Comparison of ENCODE assay signal across 9 mouse cellular contexts in the genomic region with DNA sequence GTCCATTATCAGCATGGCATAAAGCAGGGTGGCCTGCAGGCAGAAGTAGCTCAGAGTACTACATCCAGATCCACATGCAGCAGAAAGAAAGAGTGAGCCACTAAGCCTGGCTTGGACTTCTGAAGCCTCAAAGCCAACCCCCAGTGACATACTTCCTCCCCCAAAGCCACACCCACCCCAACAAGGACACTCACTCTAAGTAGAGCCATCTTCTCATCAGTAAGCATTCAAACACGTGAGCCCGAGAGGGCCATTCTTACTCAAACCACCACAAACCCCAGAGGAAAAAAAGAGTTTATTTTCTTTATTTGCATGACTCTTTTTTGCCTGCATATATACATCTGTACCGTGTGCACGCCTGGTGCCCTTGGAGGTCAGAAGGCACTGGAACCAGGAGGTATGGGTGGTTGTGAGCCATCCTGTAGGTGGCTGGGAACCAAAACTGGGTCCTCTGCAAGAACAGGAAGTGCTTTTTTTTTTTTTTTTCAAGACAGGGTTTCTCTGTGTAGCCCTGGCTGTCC. TPM values are rescaled to one million over a fixed set of nuclear protein-coding genes. Genes with fewer than 3 reads are reported as not detected.
DNase-seq lines count a peak whose midpoint lies in the region; ATAC-seq and TF ChIP-seq lines count a peak whose summit lies in the region.
"Had no signal": no experiment of that assay in that cellular context is flagged by ENCODE, and none has a peak within 500 bp of the region (broad histone marks: within the 10 kb centered on the region; RNA-seq: fewer than 3 reads in every experiment).

No protein-coding gene starts in this region.

- peak overlapping the region; percentile 63; the same call in 1 of the 2 replicates for H3K27ac ChIP-seq in lung, embryonic 14.5 days (ENCODE audit: low read depth)
- H3K27ac ChIP-seq in bone marrow macrophage, adult 2 months (ENCODE audit: insufficient read depth, low read depth, low read length) = peak overlapping the region; percentile 86
- peak overlapping the region; percentile 98 for H3K27ac ChIP-seq in liver, embryonic 13.5 days
- peak overlapping the region; percentile 77 for H3K27ac ChIP-seq in small intestine, adult 2 months (ENCODE audit: insufficient read depth, low read depth, low read length)

- DNase-seq in lung, embryonic 14.5 days = peak; percentile 39
- DNase-seq in lung, postnatal 25 days (ENCODE audit: low spot score) = no peak
- no peak for DNase-seq in liver, embryonic 13.5 days
- DNase-seq in ovary, postnatal 10 days (ENCODE audit: low spot score) = no peak
- no peak for DNase-seq in layer of hippocampus, postnatal 10 days (ENCODE audit: low spot score in 2 of 2)

- H3K9me3 ChIP-seq in lung, embryonic 14.5 days (ENCODE audit: low read depth, low read length) = no peaks in the 10 kb centered on the region
- H3K9me3 ChIP-seq in liver, embryonic 13.5 days (replicated peaks) = no peaks in the 10 kb centered on the region

- no peaks in the 10 kb centered on the region for H3K36me3 ChIP-seq in lung, embryonic 14.5 days (ENCODE audit: insufficient read depth)
- H3K36me3 ChIP-seq in liver, embryonic 13.5 days = 0 out of 2 replicates have a peak, but pooled peaks cover 6% of the 10 kb centered on the region
- H3K36me3 ChIP-seq in small intestine, adult 2 months (ENCODE audit: control insufficient read depth, insufficient read depth, low read length) = no peaks in the 10 kb centered on the region

- no peak for TF ChIP-seq CTCF in lung, embryonic 14.5 days (IDR thresholded peaks at IDR 0.05; ENCODE audit: low read depth)
- no peak for TF ChIP-seq CTCF in bone marrow macrophage, adult 2 months (IDR thresholded peaks at IDR 0.05; ENCODE audit: low read depth, low read length)
- no peak for TF ChIP-seq CTCF in small intestine, adult 2 months (IDR thresholded peaks at IDR 0.05; ENCODE audit: extremely low read depth, insufficient read length, insufficient replicate concordance, low read depth, low read length)

- H3K4me3 ChIP-seq in lung, embryonic 14.5 days (ENCODE audit: low read depth, low read length) = peak overlapping the region; percentile 90
- peak overlapping the region; percentile 93 for H3K4me3 ChIP-seq in bone marrow macrophage, adult 2 months (ENCODE audit: insufficient read depth, low read length)
- peak overlapping the region; percentile 89 for H3K4me3 ChIP-seq in liver, embryonic 13.5 days (replicated peaks)
- H3K4me3 ChIP-seq in small intestine, adult 2 months (ENCODE audit: low read depth, low read length) = peak overlapping the region; percentile 94

- no peaks in the 10 kb centered on the region for H3K27me3 ChIP-seq in lung, embryonic 14.5 days (ENCODE audit: insufficient read depth, low read length)
- H3K27me3 ChIP-seq in liver, embryonic 13.5 days = no peaks in the 10 kb centered on the region
- H3K27me3 ChIP-seq in small intestine, adult 2 months (ENCODE audit: control insufficient read depth, insufficient read depth, low read length) = no peaks in the 10 kb centered on the region

- peak overlapping the region; percentile 69 for H3K4me2 ChIP-seq in lung, embryonic 14.5 days
- H3K4me2 ChIP-seq in liver, embryonic 13.5 days = peak overlapping the region; percentile 79

- 23% methylated on average over 4 of the region's 4 CpGs for WGBS in lung, embryonic 14.5 days
- WGBS in liver, embryonic 13.5 days (ENCODE audit: insufficient replicate concordance) = 27% methylated on average over 4 of the region's 4 CpGs
- WGBS in small intestine, adult 2 months = 21% methylated on average over 4 of the region's 4 CpGs

- H3K4me1 ChIP-seq in lung, embryonic 14.5 days (ENCODE audit: insufficient read depth) = peaks cover 16% of the 10 kb centered on the region
- peaks cover 23% of the 10 kb centered on the region for H3K4me1 ChIP-seq in bone marrow macrophage, adult 2 months (ENCODE audit: control insufficient read depth, insufficient read depth, low read length)
- H3K4me1 ChIP-seq in liver, embryonic 13.5 days (replicated peaks) = peaks cover 51% of the 10 kb centered on the region
- peaks cover 12% of the 10 kb centered on the region; the same call in 1 of the 2 replicates for H3K4me1 ChIP-seq in small intestine, adult 2 months (ENCODE audit: control insufficient read depth, insufficient read depth, insufficient read length, low read length)

- ATAC-seq in lung, embryonic 14.5 days (ENCODE audit: insufficient read depth) = peak; percentile 42
- ATAC-seq in hematopoietic stem cell, adult 5-6 weeks (replicated peaks in 1 of 2; ENCODE audit: insufficient read depth in 1 of 2, low FRiP score in 2 of 2, low TSS enrichment in 1 of 2, low read depth in 1 of 2, poor library complexity in 2 of 2, severe bottlenecking in 2 of 2) = peak; percentile 33 to 36; a peak in 2 of 4 replicates
- peak; percentile 11 for ATAC-seq in liver, embryonic 13.5 days (ENCODE audit: low read depth)

- H3K9ac ChIP-seq in lung, embryonic 14.5 days = peak overlapping the region; percentile 89
- H3K9ac ChIP-seq in liver, embryonic 13.5 days = peak overlapping the region; percentile 96

- TF ChIP-seq POLR2A in bone marrow macrophage, adult 2 months (IDR thresholded peaks at IDR 0.05; ENCODE audit: borderline replicate concordance, low read depth, low read length) = no peak
- TF ChIP-seq POLR2A in small intestine, adult 2 months (IDR thresholded peaks at IDR 0.05; ENCODE audit: low read depth, low read length) = no peak

RNA-seq across cellular contexts. Expression of a gene that starts 0.5 kb away (rescaled TPM):
- 105 and 108 TPM in 2 replicates for polyA plus RNA-seq in lung, embryonic 14.5 days (2014; fragmentation: Nextera tagmentation; extraction: Ambion mirVana)
- polyA plus RNA-seq in bone marrow macrophage, adult 2 months (2012; ENCODE audit: insufficient read depth, insufficient read length, missing spikeins) = 173 and 209 TPM in 2 replicates
- 148 and 203 TPM in 2 replicates for total RNA-seq in hematopoietic stem cell, adult 5-6 weeks (2017)
- 288 and 359 TPM in 2 replicates for polyA plus RNA-seq in liver, embryonic 13.5 days (2015; fragmentation: Nextera tagmentation; extraction: Ambion mirVana)
- 22.8 and 52.9 TPM in 2 replicates for polyA plus RNA-seq in small intestine, adult 2 months (2012; rRNA removed)
- total RNA-seq in layer of hippocampus, postnatal 10 days (2021) = 100 to 1,000 TPM; 129 to 134 TPM

RNA-seq across cellular contexts. Expression of a gene that starts 17.4 kb away (rescaled TPM):
- not detected in 2 replicates for polyA plus RNA-seq in lung, embryonic 14.5 days (2014; fragmentation: Nextera tagmentation; extraction: Ambion mirVana)
- polyA plus RNA-seq in bone marrow macrophage, adult 2 months (2012; ENCODE audit: insufficient read depth, insufficient read length, missing spikeins) = not detected in 2 replicates
- total RNA-seq in hematopoietic stem cell, adult 5-6 weeks (2017) = not detected in 2 replicates
- 0.33 and 0.45 TPM in 2 replicates for polyA plus RNA-seq in liver, embryonic 13.5 days (2015; fragmentation: Nextera tagmentation; extraction: Ambion mirVana)
- polyA plus RNA-seq in small intestine, adult 2 months (2012; rRNA removed) = not detected in 2 replicates
- total RNA-seq in layer of hippocampus, postnatal 10 days (2021) = not detected
- total RNA-seq: heart, postnatal 10 days had no signal

RNA-seq across cellular contexts. Expression of a gene that starts 42.5 kb away (rescaled TPM):
- polyA plus RNA-seq in lung, embryonic 14.5 days (2014; fragmentation: Nextera tagmentation; extraction: Ambion mirVana) = 293 and 296 TPM in 2 replicates
- polyA plus RNA-seq in bone marrow macrophage, adult 2 months (2012; ENCODE audit: insufficient read depth, insufficient read length, missing spikeins) = 35.2 and 40.5 TPM in 2 replicates
- total RNA-seq in hematopoietic stem cell, adult 5-6 weeks (2017) = 98.9 and 133 TPM in 2 replicates
- 266 and 271 TPM in 2 replicates for polyA plus RNA-seq in liver, embryonic 13.5 days (2015; fragmentation: Nextera tagmentation; extraction: Ambion mirVana)
- 158 and 177 TPM in 2 replicates for polyA plus RNA-seq in small intestine, adult 2 months (2012; rRNA removed)
- total RNA-seq in layer of hippocampus, postnatal 10 days (2021) = 100 to 1,000 TPM in 1 of 2 experiments, 10 to 100 TPM in 1; 90.9 to 109 TPM

RNA-seq across cellular contexts. Expression of a gene that starts 42.5 kb away (rescaled TPM):
- polyA plus RNA-seq in lung, embryonic 14.5 days (2014; fragmentation: Nextera tagmentation; extraction: Ambion mirVana) = 53.4 and 54.5 TPM in 2 replicates
- 23.3 TPM in 2 replicates for polyA plus RNA-seq in bone marrow macrophage, adult 2 months (2012; ENCODE audit: insufficient read depth, insufficient read length, missing spikeins)
- total RNA-seq in hematopoietic stem cell, adult 5-6 weeks (2017) = 119 and 125 TPM in 2 replicates
- polyA plus RNA-seq in liver, embryonic 13.5 days (2015; fragmentation: Nextera tagmentation; extraction: Ambion mirVana) = 14.6 and 18.4 TPM in 2 replicates
- polyA plus RNA-seq in small intestine, adult 2 months (2012; rRNA removed) = 2.4 and 3.0 TPM in 2 replicates
- total RNA-seq in layer of hippocampus, postnatal 10 days (2021) = 10 to 100 TPM; 50.6 to 55.7 TPM
